Mouse (Mus musculus): ENCODE results near the gene Adipoq.

DNA sequence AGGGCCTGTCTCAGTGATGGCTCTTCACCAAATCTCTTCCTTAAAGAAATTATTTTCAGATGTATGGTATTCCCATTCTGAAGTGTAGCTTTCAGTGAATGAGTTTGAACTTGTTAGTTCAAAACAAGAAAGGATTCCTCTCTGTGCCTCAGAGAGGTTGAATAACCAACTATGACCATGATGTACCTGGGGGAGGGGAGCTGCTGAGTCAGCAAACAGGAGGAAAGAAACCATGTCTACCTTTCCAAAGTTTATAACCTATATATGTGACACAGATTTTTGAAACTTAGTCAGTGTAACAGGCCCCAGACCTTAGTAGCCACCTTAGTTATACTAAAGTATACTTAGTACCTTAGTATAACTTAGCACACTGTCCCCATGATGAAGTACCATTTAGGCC lies 55.2 kb downstream of the Adipoq start:
- TF ChIP-seq CHD2 (IDR thresholded peaks at IDR 0.05; ENCODE audit: low read depth, low read length) (no peak), ZC3H11A (IDR thresholded peaks at IDR 0.05; ENCODE audit: borderline replicate concordance, low read depth, low read length) (no peak), MAFK (IDR thresholded peaks at IDR 0.05; ENCODE audit: insufficient read depth, low read depth, low read length) (peak; percentile 76), ZNF384 (IDR thresholded peaks at IDR 0.05; ENCODE audit: low read depth, low read length) (no peak), HCFC1 (IDR thresholded peaks at IDR 0.05; ENCODE audit: borderline replicate concordance, insufficient read depth, low read length) (no peak)

Measured in ES-E14 (cell line).